Mouse (Mus musculus) kidney, adult 11 months (tissue): Measurements from ENCODE around the gene Cracr2b.

ENCODE experiments used
- DNase-seq: peaks from one replicate; pipeline ENCODE4 v3.0.0; 2022

The Cracr2b gene

GRCm38 (mm10) chr7:141491151-141491550 lies 30.3 kb downstream of the Cracr2b start:
- DNase-seq: no peak

DNA sequence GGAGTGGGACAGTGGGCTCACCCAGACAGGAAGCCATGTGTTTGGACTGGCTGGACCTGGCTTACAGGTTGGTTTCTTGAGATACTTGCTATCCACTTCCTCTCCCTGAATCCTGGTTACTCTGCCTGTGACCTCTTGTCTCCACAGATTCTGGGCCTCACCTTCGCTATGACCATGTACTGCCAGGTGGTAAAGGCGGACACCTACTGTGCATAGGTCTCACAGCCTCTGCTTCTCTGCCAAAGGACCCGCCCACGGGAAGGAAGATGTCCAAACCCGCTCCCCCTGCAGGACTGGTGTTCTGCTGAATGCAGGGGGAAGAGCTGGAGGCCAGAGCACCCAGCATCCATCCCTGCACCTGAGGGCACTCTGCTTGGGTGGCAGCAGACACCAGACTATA lies 31.8 kb downstream of the Cracr2b start:
- DNase-seq: no peak

- no peak for DNase-seq
These were observed 32.8 kb downstream of the Cracr2b start for GRCm38 (mm10) chr7:141493729-141494128.

GRCm38 (mm10) chr7:141495379-141495778 lies 34.5 kb downstream of the Cracr2b start:
- DNase-seq: no peak

GRCm38 (mm10) chr7:141495940-141496339 lies 35.0 kb downstream of the Cracr2b start:
- no peak for DNase-seq

GRCm38 (mm10) chr7:141497600-141497999 lies 36.7 kb downstream of the Cracr2b start:
- no peak for DNase-seq

GRCm38 (mm10) chr7:141501820-141502555 lies 41.1 kb downstream of the Cracr2b start:
- DNase-seq: no peak

DNA sequence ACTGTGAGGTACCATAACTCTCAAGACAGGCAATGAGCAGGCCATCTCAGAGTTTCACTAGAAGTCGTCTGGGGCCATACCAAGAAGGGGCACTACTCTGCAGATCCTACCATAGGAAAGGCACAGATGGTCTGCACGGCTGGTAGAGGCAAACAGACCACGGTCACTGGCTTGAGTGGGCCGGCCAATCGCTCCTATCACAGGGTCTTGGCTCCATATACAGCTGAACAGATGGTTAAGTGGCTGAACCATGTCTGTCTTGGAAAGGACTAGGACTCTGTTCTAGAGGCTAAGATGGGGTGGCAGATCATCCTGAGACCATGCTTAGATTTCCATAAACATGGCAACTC lies 41.6 kb downstream of the Cracr2b start:
- no peak for DNase-seq

DNA sequence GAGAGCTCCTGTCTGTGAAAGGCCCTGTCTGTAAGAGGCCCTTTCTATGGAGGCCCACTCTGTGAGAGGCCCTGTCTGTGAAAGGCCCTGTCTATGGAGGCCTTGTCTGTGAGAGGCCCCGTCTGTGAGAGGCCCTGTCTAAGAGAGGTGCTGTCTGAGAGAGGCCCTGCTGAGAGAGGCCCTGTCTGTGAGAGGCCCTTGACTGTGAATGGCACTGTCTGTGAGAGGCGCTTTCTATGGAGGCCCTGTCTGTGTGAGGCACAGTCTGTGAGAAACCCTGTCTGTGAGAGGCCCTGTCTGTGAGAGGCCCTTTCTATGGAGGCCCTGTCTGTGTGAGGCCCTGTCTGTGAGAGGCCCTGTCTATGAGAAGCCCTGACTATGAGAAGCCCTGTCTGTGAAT lies 45.4 kb downstream of the Cracr2b start:
- no peak for DNase-seq

- no peak for DNase-seq
These were observed 47.3 kb downstream of the Cracr2b start for GRCm38 (mm10) chr7:141508160-141508559.

DNA sequence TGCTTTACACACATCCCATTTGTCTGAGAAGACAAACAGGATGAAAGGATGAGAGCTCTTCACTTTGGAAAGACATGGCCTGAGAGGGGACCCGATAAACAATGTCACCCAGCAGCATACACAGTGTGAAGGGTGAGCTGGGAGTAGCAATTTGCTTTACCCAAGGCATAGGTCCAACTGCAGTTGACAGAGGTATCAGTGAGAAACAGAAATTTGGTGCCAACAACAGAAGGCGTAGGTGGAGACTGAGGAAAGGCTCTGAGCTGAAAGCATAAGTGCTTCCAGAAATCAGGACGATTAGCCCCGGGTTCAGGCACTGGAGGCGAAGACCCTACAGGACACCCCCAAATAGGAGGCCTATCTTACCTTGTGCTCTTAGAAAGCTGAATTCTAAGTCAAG lies 49.3 kb downstream of the Cracr2b start:
- no peak for DNase-seq

GRCm38 (mm10) chr7:141510681-141511191 lies 49.8 kb downstream of the Cracr2b start:
- no peak for DNase-seq
